Mouse (Mus musculus) midbrain, embryonic 12.5 days (tissue): ENCODE measurements around the gene Ttyh2. TPM values are rescaled to one million over a fixed set of nuclear protein-coding genes. Genes with fewer than 3 reads are reported as not detected.
A peak's percentile ranks its signal among the peaks of the same experiment; 100 is the strongest.

ENCODE experiments used
- ATAC-seq: fragments of 200-750 bp; cut with Nextera tagmentation; 2 replicates; pipeline ENCODE4 v1.8.0; 2017; ENCODE audit warnings: low read depth, moderate TSS enrichment, moderate library complexity; ENCODE audit not compliant: low FRiP score
- H3K27ac ChIP-seq: fragments of 300-500 bp; sonication (generic); replicated peaks from 2 replicates; pipeline ENCODE4 v1.5.1; 2016; ENCODE audit warnings: mild to moderate bottlenecking
- H3K27me3 ChIP-seq: fragments of 300-500 bp; sonication (generic); 2 replicates; pipeline ENCODE4 v1.6.1; 2016; ENCODE audit warnings: mild to moderate bottlenecking
- H3K36me3 ChIP-seq: fragments of 300-500 bp; sonication (generic); 2 replicates; pipeline ENCODE4 v1.6.1; 2016
- H3K4me1 ChIP-seq: fragments of 300-500 bp; sonication (generic); 2 replicates; pipeline ENCODE4 v1.6.1; 2016
- H3K4me2 ChIP-seq: fragments of 300-500 bp; sonication (generic); replicated peaks from 2 replicates; pipeline ENCODE4 v1.6.1; 2016; ENCODE audit warnings: mild to moderate bottlenecking, moderate library complexity
- H3K4me3 ChIP-seq: fragments of 300-500 bp; sonication (generic); 2 replicates; pipeline ENCODE4 v1.5.1; 2016; ENCODE audit warnings: mild to moderate bottlenecking
- H3K9ac ChIP-seq: fragments of 300-500 bp; sonication (generic); replicated peaks from 2 replicates; pipeline ENCODE4 v1.6.1; 2016; ENCODE audit warnings: mild to moderate bottlenecking, moderate library complexity
- H3K9me3 ChIP-seq: fragments of 300-500 bp; sonication (generic); 2 replicates; pipeline ENCODE4 v1.6.1; 2016; ENCODE audit warnings: mild to moderate bottlenecking
- WGBS: fragments of 180-500 bp; shearing (Covaris S2); methylation state at CpG from one replicate; pipeline ENCODE4 v1.1.7; 2016; 5-methylcytosine and 5-hydroxymethylcytosine counted together
- polyA plus RNA-seq: library from polyadenylated mRNA; unstranded; fragments of >200 nt; fragmentation: Nextera tagmentation; extraction: Ambion mirVana; gene quantifications from 2 replicates; pipeline ENCODE4 v1.2.1, GENCODE M21; 2016

Gene Ttyh2
- polyA plus RNA-seq, 1 experiment from 2014 or later: 12.3 TPM

DNA sequence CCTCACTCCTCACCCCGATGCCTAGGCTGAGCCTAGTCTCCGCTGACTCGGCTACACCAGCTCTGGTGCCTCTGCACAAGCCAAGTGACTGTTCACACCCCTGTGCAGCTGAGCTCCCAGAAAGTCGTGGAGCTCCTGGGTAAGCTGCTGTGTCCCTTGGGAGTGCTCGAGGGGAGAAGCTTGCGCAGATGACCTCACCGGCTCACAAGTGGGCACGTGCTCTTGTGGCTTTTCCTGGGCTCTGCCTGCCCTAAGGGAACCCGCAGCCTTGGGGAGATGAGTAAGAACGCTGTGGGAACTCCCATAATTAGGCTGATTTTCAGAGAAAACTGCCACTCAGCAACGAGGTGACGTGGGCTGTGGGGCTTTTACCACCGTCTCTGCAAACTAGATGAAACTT, 47.8 kb downstream of the Ttyh2 start:
- Histone ChIP-seq H3K4me3 (no peak overlapping the region), H3K27me3 (peaks cover 6% of the 10 kb centered on the region), H3K36me3 (no peaks in the 10 kb centered on the region), H3K27ac (no peak overlapping the region), H3K4me1 (peaks cover 13% of the 10 kb centered on the region; the same call in 1 of the 2 replicates), H3K9ac (no peak overlapping the region), H3K4me2 (no peak overlapping the region), H3K9me3 (no peaks in the 10 kb centered on the region)
- WGBS: 76% methylated on average over 13 of the region's 13 CpGs
- ATAC-seq: no peak

DNA sequence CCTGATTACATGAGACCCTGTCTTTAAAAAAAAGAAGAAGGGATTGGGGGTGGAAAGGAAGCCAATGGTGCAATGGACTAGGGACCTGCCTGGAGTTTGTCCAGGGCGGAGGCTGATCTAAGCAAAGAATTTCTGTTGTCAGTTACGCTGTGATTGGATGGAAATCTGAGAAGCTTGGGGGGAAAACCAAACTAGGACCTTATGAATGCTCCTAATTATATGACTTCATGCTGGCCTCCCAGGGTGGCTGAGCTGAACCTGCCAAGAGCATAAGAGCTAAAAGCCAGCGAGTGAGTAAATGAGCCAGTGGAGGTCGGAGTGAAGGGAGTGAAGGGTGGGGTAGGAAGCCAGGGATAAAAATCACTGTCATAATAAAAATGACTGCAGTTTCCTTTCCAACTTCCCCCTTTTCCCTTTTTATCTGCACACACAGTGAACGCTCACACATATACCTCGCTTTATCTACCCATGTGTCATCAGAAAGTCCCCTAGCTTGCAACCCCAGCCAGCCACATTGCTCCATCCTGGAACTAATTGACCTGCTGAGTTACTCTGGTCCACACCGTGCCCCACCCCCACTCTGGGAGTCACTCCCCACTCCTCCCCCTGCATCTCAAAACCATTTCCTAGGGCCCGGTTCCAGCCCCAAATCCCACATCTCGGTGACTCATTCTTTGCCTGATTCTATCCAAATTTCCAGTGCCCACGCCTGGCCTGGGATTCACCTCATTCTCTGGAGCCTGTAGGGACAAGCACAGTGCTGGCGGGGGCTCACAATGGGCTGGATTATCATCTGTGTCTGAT, 49.8 kb downstream of the Ttyh2 start:
- H3K9me3 ChIP-seq: no peaks in the 10 kb centered on the region
- H3K4me3 ChIP-seq: no peak overlapping the region
- H3K36me3 ChIP-seq: no peaks in the 10 kb centered on the region
- no peak overlapping the region for H3K9ac ChIP-seq
- H3K4me1 ChIP-seq: peaks cover 20% of the 10 kb centered on the region
- no peak overlapping the region for H3K27ac ChIP-seq
- peaks cover 25% of the 10 kb centered on the region for H3K27me3 ChIP-seq
- ATAC-seq: no peak
- H3K4me2 ChIP-seq: no peak overlapping the region
- 75% methylated on average over 11 of the region's 11 CpGs for WGBS

DNA sequence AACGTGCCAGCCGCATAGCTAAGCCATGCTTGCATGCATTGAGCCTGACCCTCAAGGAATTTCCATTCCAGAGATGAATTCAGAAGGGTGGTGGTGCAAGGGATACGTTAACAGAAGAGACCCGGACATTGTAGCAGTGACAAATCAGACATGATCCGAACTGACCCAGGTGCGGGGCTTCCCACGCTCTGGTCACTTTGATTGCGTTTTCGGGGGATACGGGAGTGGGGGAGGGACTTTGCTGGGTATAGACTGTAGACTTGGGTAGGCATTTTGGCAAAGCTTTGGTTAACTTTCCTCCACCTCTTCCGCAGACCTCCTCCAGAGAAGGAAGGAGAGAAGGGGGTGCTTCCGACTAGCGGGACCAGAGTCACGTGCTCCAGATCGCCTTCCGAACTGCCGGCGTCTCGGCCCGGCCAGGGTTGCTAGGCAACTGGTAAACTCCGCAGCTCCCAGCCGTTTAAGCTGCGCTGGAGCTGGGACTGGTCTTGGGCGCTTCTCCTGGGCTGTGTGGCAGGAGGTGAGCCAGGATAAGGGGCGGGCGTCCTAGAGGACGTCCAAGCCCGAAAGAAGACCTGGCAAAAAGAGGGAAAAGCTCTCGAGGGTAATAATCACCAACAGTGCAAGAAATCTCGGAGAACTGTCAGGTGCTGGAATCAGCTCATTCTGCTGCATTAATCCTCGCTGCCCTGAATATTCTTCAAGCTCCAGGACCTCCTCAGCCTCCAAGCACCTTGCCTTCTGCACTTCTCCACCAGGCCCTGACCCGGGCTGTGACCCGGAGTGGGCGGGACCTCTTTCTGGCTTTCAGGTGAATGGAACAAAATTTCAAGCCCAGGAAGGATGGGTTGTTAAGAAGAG, 52.0 kb downstream of the Ttyh2 start, which contains the start of gene Dnaic2:
Dnaic2 (plus strand) TSS at position 444 of the 861 bp plus-strand sequence.
- Histone ChIP-seq H3K27me3 (peaks cover 25% of the 10 kb centered on the region), H3K36me3 (no peaks in the 10 kb centered on the region), H3K4me2 (peak within 1 kb of the TSS; percentile 52), H3K27ac (no peak within 1 kb of the TSS), H3K9ac (peak within 1 kb of the TSS; percentile 26), H3K9me3 (no peaks in the 10 kb centered on the region), H3K4me1 (peaks cover 20% of the 10 kb centered on the region), H3K4me3 (peak within 1 kb of the TSS; percentile 36)
- ATAC-seq: peak; percentile 90
- WGBS: 9% methylated on average over 34 of the region's 34 CpGs

DNA sequence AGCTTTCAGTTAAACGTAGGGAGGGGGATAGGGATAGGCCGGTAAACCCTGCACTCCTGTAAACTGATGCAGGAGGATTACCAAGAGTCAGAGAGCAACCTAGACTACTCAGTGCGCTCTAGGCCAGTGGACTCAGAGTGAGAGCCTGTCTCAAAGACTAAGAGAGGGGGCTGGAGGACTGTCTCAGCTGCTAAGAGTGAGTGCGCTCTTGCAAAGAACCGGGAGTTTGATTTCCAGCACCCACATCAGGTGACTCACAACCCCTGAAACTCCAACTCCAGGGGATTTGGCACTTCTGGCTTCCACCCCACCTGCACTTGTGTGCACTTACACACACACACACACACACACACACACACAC, 52.6 kb downstream of the Ttyh2 start:
- Histone ChIP-seq H3K9me3 (no peaks in the 10 kb centered on the region), H3K36me3 (no peaks in the 10 kb centered on the region), H3K4me3 (no peak overlapping the region), H3K9ac (peak overlapping the region; percentile 26), H3K4me2 (peak overlapping the region; percentile 52), H3K27ac (no peak overlapping the region), H3K27me3 (peaks cover 26% of the 10 kb centered on the region), H3K4me1 (peaks cover 20% of the 10 kb centered on the region)
- WGBS: 25% methylated on average over 5 of the region's 5 CpGs
- no peak for ATAC-seq

DNA sequence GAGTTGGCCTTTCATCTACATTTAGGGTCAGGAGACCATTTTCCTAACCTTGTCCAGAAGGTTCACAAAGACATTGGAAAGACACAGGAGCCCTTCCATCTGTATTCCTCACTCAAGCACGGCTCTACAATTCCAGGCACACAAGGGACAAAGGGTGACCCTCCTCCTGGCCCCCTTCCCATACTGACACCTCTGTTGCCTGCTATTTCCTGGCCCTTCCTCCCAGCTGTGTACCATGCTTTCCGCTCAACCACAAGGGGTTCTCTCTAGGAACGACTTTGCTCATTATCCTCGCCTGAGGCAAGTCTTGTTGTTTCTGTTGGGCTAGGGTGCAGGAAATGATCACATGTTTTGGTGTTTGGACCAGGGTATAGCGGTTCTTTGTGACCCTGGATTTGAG, 53.1 kb downstream of the Ttyh2 start:
- Histone ChIP-seq H3K4me1 (peaks cover 20% of the 10 kb centered on the region), H3K9me3 (no peaks in the 10 kb centered on the region), H3K9ac (no peak overlapping the region), H3K4me2 (no peak overlapping the region), H3K4me3 (no peak overlapping the region), H3K27me3 (peaks cover 29% of the 10 kb centered on the region), H3K36me3 (no peaks in the 10 kb centered on the region), H3K27ac (no peak overlapping the region)
- no peak for ATAC-seq
- 52% methylated on average over 5 of the region's 5 CpGs for WGBS

DNA sequence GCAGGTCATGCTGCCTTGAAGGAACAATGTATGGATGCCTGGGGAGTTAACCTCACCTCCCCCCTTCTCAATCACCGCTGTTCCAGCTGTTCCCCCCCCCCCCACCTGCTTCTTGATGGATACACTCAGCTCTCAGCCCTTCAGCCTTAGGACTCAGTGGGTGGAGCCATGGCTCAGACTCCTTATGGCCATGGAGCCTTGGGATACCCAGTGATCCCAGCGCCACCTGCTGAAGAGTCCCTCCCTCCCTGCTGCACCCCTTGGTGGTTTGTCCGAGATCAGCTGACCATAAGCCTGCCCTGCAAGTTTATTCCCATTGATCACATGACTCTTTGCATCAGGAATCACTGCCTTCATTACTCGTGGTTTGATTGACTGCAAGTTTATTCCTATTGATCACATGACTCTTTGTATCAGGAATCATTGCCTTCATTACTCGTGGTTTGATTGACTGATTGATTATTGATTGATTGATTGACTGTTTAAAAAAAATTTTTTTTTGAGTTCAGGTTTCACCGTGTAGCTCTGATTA, 54.7 kb downstream of the Ttyh2 start:
- Histone ChIP-seq H3K9me3 (no peaks in the 10 kb centered on the region), H3K4me3 (no peak overlapping the region), H3K9ac (no peak overlapping the region), H3K27ac (no peak overlapping the region), H3K4me2 (no peak overlapping the region), H3K36me3 (no peaks in the 10 kb centered on the region), H3K4me1 (peaks cover 20% of the 10 kb centered on the region), H3K27me3 (peaks cover 29% of the 10 kb centered on the region)
- ATAC-seq: no peak
- WGBS: 61% methylated on average over 5 of the region's 6 CpGs

DNA sequence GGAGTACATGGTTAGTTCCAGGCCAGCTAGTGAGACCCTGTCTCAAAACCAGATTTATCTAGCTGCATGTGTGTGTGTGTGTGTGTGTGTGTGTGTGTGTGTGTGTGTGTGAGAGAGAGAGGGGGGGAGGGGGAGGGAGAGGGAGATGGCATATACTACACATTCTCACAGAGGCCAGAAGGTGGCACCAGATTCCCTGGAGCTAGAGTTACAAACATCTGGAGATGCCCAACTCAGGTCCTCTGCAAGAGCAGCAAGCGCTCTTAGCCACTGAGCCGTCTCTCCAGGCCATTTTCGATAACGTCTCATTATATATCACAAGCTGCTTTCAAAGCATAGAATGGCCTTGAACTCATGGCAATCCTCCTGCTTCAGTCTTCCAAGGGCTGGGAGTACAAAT, 56.5 kb downstream of the Ttyh2 start:
- ATAC-seq: no peak
- H3K9ac ChIP-seq: no peak overlapping the region

DNA sequence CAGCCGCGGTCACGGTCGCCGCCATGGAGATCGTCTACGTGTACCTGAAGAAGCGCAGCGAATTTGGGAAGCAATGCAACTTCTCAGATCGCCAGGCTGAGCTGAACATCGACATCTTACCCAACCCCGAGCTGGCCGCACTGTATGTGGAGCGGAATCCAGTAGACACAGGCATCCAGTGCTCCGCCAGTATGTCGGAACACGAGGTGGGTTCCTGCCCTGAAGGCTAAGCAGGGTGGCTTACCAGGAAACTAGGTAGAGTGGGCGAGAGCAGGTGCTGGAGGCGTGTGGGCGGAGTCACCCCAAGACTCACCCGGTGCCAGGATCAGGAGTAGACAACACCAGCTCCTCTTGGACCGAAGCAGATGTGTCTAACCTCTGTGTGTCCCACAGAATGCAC, 57.7 kb downstream of the Ttyh2 start:
- no peaks in the 10 kb centered on the region for H3K9me3 ChIP-seq
- no peak overlapping the region for H3K4me2 ChIP-seq
- no peaks in the 10 kb centered on the region for H3K36me3 ChIP-seq
- H3K9ac ChIP-seq: no peak overlapping the region
- no peak overlapping the region for H3K4me3 ChIP-seq
- H3K4me1 ChIP-seq: peaks cover 12% of the 10 kb centered on the region
- no peak overlapping the region for H3K27ac ChIP-seq
- no peak for ATAC-seq
- peaks cover 25% of the 10 kb centered on the region for H3K27me3 ChIP-seq
- WGBS: 81% methylated on average over 22 of the region's 22 CpGs

More for the DNA sequence above, 56.5 kb downstream of the Ttyh2 start:
- H3K4me1 ChIP-seq: peaks cover 19% of the 10 kb centered on the region
- H3K4me2 ChIP-seq: no peak overlapping the region
- H3K27me3 ChIP-seq: peaks cover 29% of the 10 kb centered on the region
- 79% methylated on average over 4 of the region's 4 CpGs for WGBS
- no peak overlapping the region for H3K4me3 ChIP-seq
- no peaks in the 10 kb centered on the region for H3K9me3 ChIP-seq
- no peak overlapping the region for H3K27ac ChIP-seq
- no peaks in the 10 kb centered on the region for H3K36me3 ChIP-seq

DNA sequence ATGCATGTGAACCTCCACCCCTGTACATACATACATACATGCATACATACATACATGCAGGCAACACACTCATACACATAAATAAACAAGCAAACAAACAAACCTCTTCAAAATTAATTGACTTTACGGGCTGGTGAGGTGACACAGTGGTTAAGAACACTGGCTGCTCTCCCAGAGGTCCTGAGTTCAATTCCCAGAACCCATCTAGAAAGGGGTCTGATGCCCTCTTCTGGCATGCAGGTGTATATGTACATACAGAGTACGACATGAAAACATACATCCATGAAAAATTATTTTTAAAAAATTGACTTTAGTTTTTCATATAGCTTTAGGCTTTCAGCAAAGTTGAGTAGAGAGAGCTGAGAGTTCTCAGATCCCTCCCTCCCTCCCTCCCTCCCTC, 60.9 kb downstream of the Ttyh2 start:
- no peak overlapping the region for H3K4me3 ChIP-seq
- H3K36me3 ChIP-seq: no peaks in the 10 kb centered on the region
- ATAC-seq: no peak
- peaks cover 13% of the 10 kb centered on the region for H3K4me1 ChIP-seq
- H3K9me3 ChIP-seq: no peaks in the 10 kb centered on the region
- peaks cover 31% of the 10 kb centered on the region for H3K27me3 ChIP-seq
- H3K9ac ChIP-seq: no peak overlapping the region
- 90% methylated on average over 2 of the region's 2 CpGs for WGBS
- H3K4me2 ChIP-seq: no peak overlapping the region
- H3K27ac ChIP-seq: no peak overlapping the region

DNA sequence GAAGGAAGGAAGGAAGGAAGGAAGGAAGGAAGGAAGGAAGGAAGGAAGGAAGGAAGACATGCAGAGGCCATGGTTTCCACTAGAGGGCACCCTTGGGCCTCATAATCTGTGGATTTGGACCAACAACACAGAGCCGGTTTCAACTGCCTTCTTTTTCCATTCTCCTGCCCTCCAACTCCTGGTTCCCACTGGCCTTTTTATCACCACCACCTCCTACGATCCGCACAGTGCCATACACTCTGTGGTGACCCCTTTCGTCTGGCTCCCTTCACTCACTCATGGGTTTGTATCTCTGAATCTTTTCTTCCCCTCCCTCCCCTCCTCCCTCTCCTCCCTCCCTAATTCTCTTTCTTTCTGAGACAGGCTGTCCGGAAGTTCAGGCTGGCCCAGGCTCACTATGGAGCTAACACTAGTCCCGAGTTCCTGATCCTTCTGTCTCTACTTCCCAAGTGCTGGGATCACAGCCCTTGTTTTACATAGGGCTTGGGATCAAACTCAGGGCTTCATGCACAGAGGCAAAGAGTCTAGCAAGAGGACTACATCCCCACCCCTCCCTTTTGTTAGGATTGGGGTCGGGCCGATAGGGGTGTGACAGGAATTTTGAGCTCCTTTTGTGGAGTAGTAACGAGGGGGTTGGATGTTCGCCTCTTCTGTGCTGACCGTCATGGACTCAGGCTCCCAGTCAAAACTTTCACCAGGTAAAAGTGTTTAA, 61.8 kb downstream of the Ttyh2 start:
- Histone ChIP-seq H3K9me3 (no peaks in the 10 kb centered on the region), H3K4me2 (0 out of 2 replicates have a peak overlapping the region, but pooled peaks have one; percentile 9), H3K4me1 (peaks cover 23% of the 10 kb centered on the region), H3K9ac (peak overlapping the region; percentile 43), H3K36me3 (no peaks in the 10 kb centered on the region), H3K4me3 (no peak overlapping the region), H3K27ac (peak overlapping the region; percentile 22; the same call in 1 of the 2 replicates), H3K27me3 (peaks cover 31% of the 10 kb centered on the region)
- 24% methylated on average over 11 of the region's 11 CpGs for WGBS
- ATAC-seq: no peak

DNA sequence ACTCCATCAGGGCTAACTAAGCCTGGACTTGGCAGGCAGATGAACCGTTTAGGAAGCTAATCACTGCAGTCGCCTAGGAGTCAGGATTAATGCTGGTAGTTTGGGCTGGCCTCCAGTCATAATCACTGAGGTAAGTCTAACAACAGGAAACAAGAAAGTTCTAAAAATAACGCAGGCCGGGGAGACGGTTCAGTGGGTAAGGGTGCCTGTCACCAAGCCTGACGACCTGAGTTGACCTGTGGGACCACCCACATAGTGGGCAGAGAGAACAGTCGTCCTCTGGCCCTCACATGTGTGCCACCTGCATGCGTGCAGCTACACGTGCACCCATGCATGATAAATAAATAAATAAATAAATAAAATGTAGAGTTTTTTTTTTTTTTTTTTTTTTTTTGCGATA, 65.4 kb downstream of the Ttyh2 start:
- Histone ChIP-seq H3K9me3 (no peaks in the 10 kb centered on the region), H3K27me3 (peaks cover 44% of the 10 kb centered on the region), H3K4me3 (no peak overlapping the region), H3K27ac (no peak overlapping the region), H3K4me2 (no peak overlapping the region), H3K4me1 (peaks cover 27% of the 10 kb centered on the region), H3K9ac (no peak overlapping the region), H3K36me3 (no peaks in the 10 kb centered on the region)
- no peak for ATAC-seq
- WGBS: 25% methylated on average over 9 of the region's 10 CpGs
